Mouse (Mus musculus): Measurements from ENCODE around the gene Gtf2a1l. TPM values are rescaled to one million over a fixed set of nuclear protein-coding genes. Genes with fewer than 3 reads are reported as not detected.

Gene Gtf2a1l
- polyA plus RNA-seq, 1 experiment from 2014 or later: not detected

DNA sequence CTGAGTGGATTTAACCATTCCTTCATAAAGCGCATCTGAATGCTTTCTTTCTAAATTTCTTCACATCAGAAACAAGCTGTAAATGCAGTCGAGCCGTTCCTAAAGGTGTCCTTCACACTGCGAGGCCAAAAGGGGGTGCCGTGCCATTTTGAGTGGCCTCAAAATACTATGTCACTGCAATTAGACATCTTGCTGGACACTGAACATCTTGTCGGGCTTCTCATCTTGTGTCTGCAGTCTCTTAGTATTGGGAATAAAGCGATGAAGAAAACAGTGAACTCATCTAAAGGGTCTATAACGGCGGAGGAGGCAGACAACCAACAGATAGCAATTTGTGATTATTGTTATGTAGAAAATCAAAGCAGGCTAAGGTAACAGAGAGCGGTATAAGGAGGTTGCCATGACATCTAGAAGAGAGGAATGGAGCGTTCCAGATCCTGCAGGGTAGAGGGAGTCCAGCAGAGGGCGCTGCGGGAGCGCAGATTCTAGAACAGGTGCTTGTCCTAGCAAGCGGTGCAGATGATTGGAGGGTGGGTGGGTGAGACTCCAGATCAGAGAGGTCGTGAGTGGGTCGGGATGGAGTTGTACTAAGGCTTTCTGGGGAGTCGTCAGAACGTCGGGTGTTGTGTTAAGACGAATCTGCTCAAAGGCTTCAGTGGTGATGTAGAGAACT, 15.6 kb upstream of the Gtf2a1l start:
- no peak for ATAC-seq (ENCODE audit: insufficient number of reproducible peaks, insufficient read depth, low FRiP score, low read depth)
- Histone ChIP-seq H3K36me3 (ENCODE audit: control insufficient read depth, insufficient read depth, low read length) (peaks cover 11% of the 10 kb centered on the region), H3K9ac (ENCODE audit: low read length) (no peak overlapping the region)

DNA sequence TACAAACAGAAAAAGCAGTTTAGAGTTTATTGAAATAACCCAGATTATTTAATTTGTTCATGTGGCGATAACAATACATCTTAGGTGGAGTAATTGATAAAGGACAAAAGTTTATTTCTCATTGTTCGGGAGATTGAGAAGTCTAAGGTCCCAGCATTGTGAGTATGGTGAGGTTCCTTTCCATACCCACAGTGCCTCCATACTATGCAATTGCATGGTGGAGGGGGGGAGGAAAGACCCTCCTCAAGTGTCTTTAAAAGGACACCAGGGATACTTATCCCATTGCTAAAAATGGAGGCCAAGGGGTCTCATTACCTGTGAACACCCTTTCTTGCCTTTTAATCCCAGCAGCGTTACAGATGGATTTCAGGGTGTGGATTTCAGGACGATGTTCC, 15.1 kb upstream of the Gtf2a1l start:
- no peak overlapping the region for H3K27ac ChIP-seq (replicated peaks in 1 of 2; ENCODE audit: control insufficient read depth in 1 of 2, insufficient read depth in 1 of 2, low read depth in 2 of 2, low read length in 2 of 2)
- ATAC-seq (ENCODE audit: insufficient number of reproducible peaks, insufficient read depth, low FRiP score, low read depth): no peak
- 76% methylated on average over 4 of the region's 4 CpGs for WGBS

More for the DNA sequence above, 15.6 kb upstream of the Gtf2a1l start:
- H3K27ac ChIP-seq (replicated peaks in 1 of 2; ENCODE audit: control insufficient read depth in 1 of 2, insufficient read depth in 1 of 2, low read depth in 2 of 2, low read length in 2 of 2): no peak overlapping the region
- no peaks in the 10 kb centered on the region for H3K27me3 ChIP-seq (ENCODE audit: control insufficient read depth, insufficient read depth, low read length)
- H3K4me2 ChIP-seq (ENCODE audit: low read length): no peak overlapping the region
- H3K4me1 ChIP-seq (ENCODE audit: control insufficient read depth in 2 of 2, insufficient read depth in 2 of 2, low read length in 2 of 2): no peaks in the 10 kb centered on the region; a peak in 1 of 4 replicates
- no peak overlapping the region for H3K4me3 ChIP-seq (ENCODE audit: control insufficient read depth in 1 of 2, insufficient read depth in 1 of 2, low read depth in 1 of 2, low read length in 2 of 2)
- WGBS: 20% methylated on average over 21 of the region's 21 CpGs
- no peaks in the 10 kb centered on the region for H3K9me3 ChIP-seq (ENCODE audit: control insufficient read depth, low read length)

DNA sequence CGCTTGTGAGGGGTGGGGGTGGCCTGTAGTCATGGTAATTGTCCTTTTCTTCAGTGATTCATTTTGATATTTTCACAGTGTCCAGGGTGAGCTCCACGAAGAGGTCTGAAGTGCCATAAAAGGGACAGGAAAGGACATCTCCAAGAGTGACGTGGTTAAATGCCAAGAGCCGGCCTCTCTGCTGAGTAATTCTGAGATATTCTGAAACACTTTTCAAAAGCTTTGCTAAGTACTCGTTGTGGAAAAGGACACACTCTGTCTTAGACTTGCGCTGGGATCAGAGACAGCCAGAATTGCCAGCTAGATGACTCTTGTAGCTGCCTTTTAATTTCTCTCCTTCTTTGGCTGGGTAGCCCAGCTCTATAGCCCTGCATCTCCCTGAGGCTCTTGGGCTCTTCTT, 9.9 kb upstream of the Gtf2a1l start:
- Histone ChIP-seq H3K4me1 (ENCODE audit: control insufficient read depth in 2 of 2, insufficient read depth in 2 of 2, low read length in 2 of 2) (no peaks in the 10 kb centered on the region), H3K27ac (replicated peaks in 1 of 2; ENCODE audit: control insufficient read depth in 1 of 2, insufficient read depth in 1 of 2, low read depth in 2 of 2, low read length in 2 of 2) (no peak overlapping the region), H3K4me2 (ENCODE audit: low read length) (no peak overlapping the region), H3K9me3 (ENCODE audit: control insufficient read depth, low read length) (no peaks in the 10 kb centered on the region), H3K4me3 (ENCODE audit: control insufficient read depth in 1 of 2, insufficient read depth in 1 of 2, low read depth in 1 of 2, low read length in 2 of 2) (no peak overlapping the region), H3K36me3 (ENCODE audit: control insufficient read depth, insufficient read depth, low read length) (no peaks in the 10 kb centered on the region), H3K9ac (ENCODE audit: low read length) (no peak overlapping the region), H3K27me3 (ENCODE audit: control insufficient read depth, insufficient read depth, low read length) (no peaks in the 10 kb centered on the region)
- ATAC-seq (ENCODE audit: insufficient number of reproducible peaks, insufficient read depth, low FRiP score, low read depth): no peak
- WGBS: 57% methylated on average over 6 of the region's 6 CpGs

More for the DNA sequence above, 15.1 kb upstream of the Gtf2a1l start:
- H3K9ac ChIP-seq (ENCODE audit: low read length): no peak overlapping the region
- H3K27me3 ChIP-seq (ENCODE audit: control insufficient read depth, insufficient read depth, low read length): no peaks in the 10 kb centered on the region
- H3K4me2 ChIP-seq (ENCODE audit: low read length): no peak overlapping the region
- no peaks in the 10 kb centered on the region; a peak in 1 of 4 replicates for H3K4me1 ChIP-seq (ENCODE audit: control insufficient read depth in 2 of 2, insufficient read depth in 2 of 2, low read length in 2 of 2)
- no peak overlapping the region for H3K4me3 ChIP-seq (ENCODE audit: control insufficient read depth in 1 of 2, insufficient read depth in 1 of 2, low read depth in 1 of 2, low read length in 2 of 2)
- H3K36me3 ChIP-seq (ENCODE audit: control insufficient read depth, insufficient read depth, low read length): peaks cover 6% of the 10 kb centered on the region
- no peaks in the 10 kb centered on the region for H3K9me3 ChIP-seq (ENCODE audit: control insufficient read depth, low read length)

DNA sequence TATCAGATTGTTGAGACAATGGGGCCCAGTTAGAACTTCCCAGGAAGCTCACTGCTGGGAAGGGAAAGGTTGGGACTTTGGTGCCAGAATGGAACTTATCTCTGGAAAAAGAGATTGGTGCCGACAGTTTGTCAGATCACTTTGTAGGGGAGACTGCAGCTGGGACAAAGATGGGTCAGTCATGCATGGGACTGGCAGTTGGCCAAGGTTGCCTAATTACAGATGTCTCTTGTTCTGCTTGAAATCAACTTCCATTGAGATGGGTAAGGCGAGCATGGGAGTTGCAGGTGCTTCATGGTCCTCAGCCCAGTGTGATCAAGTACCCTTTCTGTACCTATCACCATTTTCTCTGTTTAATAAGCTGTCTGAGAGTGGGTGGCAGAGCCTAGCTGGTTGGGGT, 2.4 kb upstream of the Gtf2a1l start:
- Histone ChIP-seq H3K4me3 (ENCODE audit: control insufficient read depth in 1 of 2, insufficient read depth in 1 of 2, low read depth in 1 of 2, low read length in 2 of 2) (no peak overlapping the region), H3K9me3 (ENCODE audit: control insufficient read depth, low read length) (no peaks in the 10 kb centered on the region), H3K27me3 (ENCODE audit: control insufficient read depth, insufficient read depth, low read length) (no peaks in the 10 kb centered on the region), H3K36me3 (ENCODE audit: control insufficient read depth, insufficient read depth, low read length) (no peaks in the 10 kb centered on the region), H3K4me1 (ENCODE audit: control insufficient read depth in 2 of 2, insufficient read depth in 2 of 2, low read length in 2 of 2) (peaks cover 0 to 2% of the 10 kb centered on the region in 2 experiments; a peak in 1 of 4 replicates), H3K9ac (ENCODE audit: low read length) (no peak overlapping the region), H3K27ac (replicated peaks in 1 of 2; ENCODE audit: control insufficient read depth in 1 of 2, insufficient read depth in 1 of 2, low read depth in 2 of 2, low read length in 2 of 2) (no peak overlapping the region), H3K4me2 (ENCODE audit: low read length) (no peak overlapping the region)
- WGBS: 44% methylated on average over 2 of the region's 2 CpGs
- no peak for ATAC-seq (ENCODE audit: insufficient number of reproducible peaks, insufficient read depth, low FRiP score, low read depth)

DNA sequence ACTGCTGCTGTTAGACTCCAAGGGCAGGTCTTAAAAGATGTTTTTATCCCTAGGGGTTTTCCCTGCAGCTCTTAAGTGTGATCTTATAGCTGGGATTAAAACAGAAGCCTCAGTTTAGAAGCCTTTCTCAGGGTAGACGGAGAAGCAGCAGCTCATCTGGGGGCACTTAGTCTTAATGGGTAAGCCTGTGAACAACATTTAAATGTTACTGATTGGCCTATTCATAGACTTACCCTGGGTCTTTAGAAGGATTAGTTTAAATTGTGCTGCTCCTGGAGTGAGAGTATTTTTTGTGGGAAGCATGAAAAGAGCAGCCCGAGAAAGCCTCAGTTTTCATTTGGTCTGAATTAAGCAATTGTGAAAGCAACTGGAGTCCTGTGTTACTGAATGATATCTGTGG, 1.5 kb downstream of the Gtf2a1l start:
- 74% methylated on average over 2 of the region's 2 CpGs for WGBS
- no peaks in the 10 kb centered on the region for H3K9me3 ChIP-seq (ENCODE audit: control insufficient read depth, low read length)
- H3K4me2 ChIP-seq (ENCODE audit: low read length): no peak overlapping the region
- no peak overlapping the region for H3K9ac ChIP-seq (ENCODE audit: low read length)
- no peak overlapping the region for H3K27ac ChIP-seq (replicated peaks in 1 of 2; ENCODE audit: control insufficient read depth in 1 of 2, insufficient read depth in 1 of 2, low read depth in 2 of 2, low read length in 2 of 2)
- ATAC-seq (ENCODE audit: insufficient number of reproducible peaks, insufficient read depth, low FRiP score, low read depth): no peak
- no peak overlapping the region for H3K4me3 ChIP-seq (ENCODE audit: control insufficient read depth in 1 of 2, insufficient read depth in 1 of 2, low read depth in 1 of 2, low read length in 2 of 2)
- H3K4me1 ChIP-seq (ENCODE audit: control insufficient read depth in 2 of 2, insufficient read depth in 2 of 2, low read length in 2 of 2): peaks cover 0 to 2% of the 10 kb centered on the region in 2 experiments; a peak in 1 of 4 replicates
- no peaks in the 10 kb centered on the region for H3K36me3 ChIP-seq (ENCODE audit: control insufficient read depth, insufficient read depth, low read length)
- no peaks in the 10 kb centered on the region for H3K27me3 ChIP-seq (ENCODE audit: control insufficient read depth, insufficient read depth, low read length)

DNA sequence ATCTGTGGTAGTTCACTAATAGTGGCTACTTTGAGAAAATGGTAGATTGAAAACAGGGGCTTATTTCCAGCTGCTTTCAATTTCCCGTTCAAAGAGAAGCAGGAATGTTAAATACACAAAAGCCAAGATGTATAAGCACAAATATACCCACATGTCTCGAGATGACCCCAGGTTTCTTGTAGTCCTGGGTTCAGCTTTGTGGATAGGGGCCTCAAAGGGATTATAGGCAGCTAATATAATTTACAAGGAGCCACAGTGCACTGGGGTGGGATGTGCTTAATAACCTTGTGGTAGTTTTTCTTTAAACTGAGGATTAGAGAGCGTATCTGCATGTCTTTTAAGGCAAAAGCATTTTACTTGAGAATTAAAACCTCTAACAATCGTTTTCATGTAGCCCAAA, 2.3 kb downstream of the Gtf2a1l start:
- Histone ChIP-seq H3K9ac (ENCODE audit: low read length) (no peak overlapping the region), H3K4me1 (ENCODE audit: control insufficient read depth in 2 of 2, insufficient read depth in 2 of 2, low read length in 2 of 2) (peaks cover 0 to 2% of the 10 kb centered on the region in 2 experiments; a peak in 1 of 4 replicates), H3K27me3 (ENCODE audit: control insufficient read depth, insufficient read depth, low read length) (no peaks in the 10 kb centered on the region), H3K36me3 (ENCODE audit: control insufficient read depth, insufficient read depth, low read length) (no peaks in the 10 kb centered on the region), H3K9me3 (ENCODE audit: control insufficient read depth, low read length) (no peaks in the 10 kb centered on the region), H3K27ac (replicated peaks in 1 of 2; ENCODE audit: control insufficient read depth in 1 of 2, insufficient read depth in 1 of 2, low read depth in 2 of 2, low read length in 2 of 2) (no peak overlapping the region), H3K4me2 (ENCODE audit: low read length) (no peak overlapping the region), H3K4me3 (ENCODE audit: control insufficient read depth in 1 of 2, insufficient read depth in 1 of 2, low read depth in 1 of 2, low read length in 2 of 2) (no peak overlapping the region)
- WGBS: 62% methylated on average over 4 of the region's 4 CpGs
- no peak for ATAC-seq (ENCODE audit: insufficient number of reproducible peaks, insufficient read depth, low FRiP score, low read depth)

DNA sequence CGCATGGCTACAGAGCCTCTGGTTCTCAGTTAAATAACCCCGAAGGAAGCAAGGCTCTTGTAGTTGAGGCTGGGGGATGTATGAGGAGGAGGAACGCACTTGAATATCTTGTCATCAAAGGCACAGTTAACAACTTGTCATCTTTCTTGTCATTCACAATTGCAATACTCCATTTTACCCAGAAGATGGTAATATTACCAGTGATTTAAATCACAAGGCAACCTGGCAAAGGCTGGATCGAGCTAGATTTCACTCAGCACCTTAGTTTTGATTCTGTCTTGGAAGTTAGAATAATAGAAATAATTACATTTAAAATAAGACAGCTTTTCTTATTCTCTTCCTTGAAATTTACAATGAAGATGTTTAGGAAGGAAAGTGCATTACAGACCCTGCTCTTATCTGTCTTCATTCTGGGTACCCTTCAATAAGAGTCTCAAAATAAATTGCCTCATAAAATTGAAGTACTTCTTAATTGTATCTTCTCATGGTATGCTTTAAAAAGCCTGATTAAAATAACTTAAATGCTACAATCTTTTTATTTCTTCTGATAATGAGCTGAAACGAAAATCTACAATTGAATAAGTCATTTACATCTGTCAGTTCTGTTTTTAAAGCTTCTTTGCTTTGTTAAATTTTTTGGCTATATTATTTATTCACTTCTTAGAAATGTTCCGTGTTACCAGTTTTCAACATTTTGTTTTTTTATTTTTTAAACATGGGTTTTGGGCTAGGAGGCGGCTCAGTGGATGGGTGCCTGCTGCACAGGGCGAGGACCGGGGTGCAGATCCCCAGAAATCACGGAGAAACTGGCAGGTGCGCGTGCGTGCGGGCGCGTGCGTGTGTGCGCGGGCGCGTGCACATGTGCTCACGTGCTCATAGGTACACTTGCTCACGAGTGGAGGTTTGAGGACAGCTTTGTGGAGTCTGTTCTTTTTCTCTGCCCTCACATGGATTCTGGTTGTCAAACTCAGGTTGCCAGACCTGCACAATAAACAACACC, 7.2 kb downstream of the Gtf2a1l start:
- no peak overlapping the region for H3K4me2 ChIP-seq (ENCODE audit: low read length)
- no peak overlapping the region for H3K9ac ChIP-seq (ENCODE audit: low read length)
- WGBS: 81% methylated on average over 23 of the region's 23 CpGs
- no peak for ATAC-seq (ENCODE audit: insufficient number of reproducible peaks, insufficient read depth, low FRiP score, low read depth)
- no peak overlapping the region for H3K4me3 ChIP-seq (ENCODE audit: control insufficient read depth in 1 of 2, insufficient read depth in 1 of 2, low read depth in 1 of 2, low read length in 2 of 2)
- H3K36me3 ChIP-seq (ENCODE audit: control insufficient read depth, insufficient read depth, low read length): no peaks in the 10 kb centered on the region
- H3K27me3 ChIP-seq (ENCODE audit: control insufficient read depth, insufficient read depth, low read length): no peaks in the 10 kb centered on the region
- H3K9me3 ChIP-seq (ENCODE audit: control insufficient read depth, low read length): no peaks in the 10 kb centered on the region
- no peak overlapping the region for H3K27ac ChIP-seq (replicated peaks in 1 of 2; ENCODE audit: control insufficient read depth in 1 of 2, insufficient read depth in 1 of 2, low read depth in 2 of 2, low read length in 2 of 2)
- H3K4me1 ChIP-seq (ENCODE audit: control insufficient read depth in 2 of 2, insufficient read depth in 2 of 2, low read length in 2 of 2): no peaks in the 10 kb centered on the region
